Mouse (Mus musculus) heart, embryonic 14.5 days (tissue): ENCODE data around the gene Casp4. TPM values are rescaled to one million over a fixed set of nuclear protein-coding genes. Genes with fewer than 3 reads are reported as not detected.

Source experiments
- ATAC-seq: fragments of 200-750 bp; cut with Nextera tagmentation; 2 replicates; pipeline ENCODE4 v1.8.0; 2017; ENCODE audit warnings: low read depth, moderate TSS enrichment; ENCODE audit not compliant: insufficient number of reproducible peaks, insufficient read depth, low FRiP score
- H3K27ac ChIP-seq, 2 experiments: fragments of 200-500 bp in 1 of 2; fragments of 300-500 bp in 1 of 2; sonication (generic) in 1 of 2; replicated peaks in 1 of 2; 2 replicates each; pipeline ENCODE4 v1.5.1; 2012 to 2014; ENCODE audit warnings: low read depth in 2 of 2, low read length in 2 of 2, control low read depth in 1 of 2, mild to moderate bottlenecking in 1 of 2, mixed read lengths in 1 of 2; ENCODE audit not compliant: control insufficient read depth in 1 of 2, insufficient read depth in 1 of 2
- H3K27me3 ChIP-seq: fragments of 300-500 bp; sonication (generic); 2 replicates; pipeline ENCODE4 v1.6.1; 2014; ENCODE audit warnings: mild to moderate bottlenecking, low read length, control low read depth; ENCODE audit not compliant: control insufficient read depth, insufficient read depth
- H3K36me3 ChIP-seq: fragments of 300-500 bp; sonication (generic); 2 replicates; pipeline ENCODE4 v1.6.1; 2014; ENCODE audit warnings: mild to moderate bottlenecking, control low read depth, low read length, mixed read lengths; ENCODE audit not compliant: control insufficient read depth, insufficient read depth
- H3K4me1 ChIP-seq, 2 experiments: fragments of 200-500 bp in 1 of 2; fragments of 300-500 bp in 1 of 2; sonication (generic) in 1 of 2; 2 replicates each; pipeline ENCODE4 v1.6.1; 2012 to 2014; ENCODE audit warnings: low read length in 2 of 2, control low read depth in 1 of 2, mixed read lengths in 1 of 2; ENCODE audit not compliant: control insufficient read depth in 2 of 2, insufficient read depth in 2 of 2
- H3K4me2 ChIP-seq: fragments of 300-500 bp; sonication (generic); 2 replicates; pipeline ENCODE4 v1.6.1; 2014; ENCODE audit warnings: mild to moderate bottlenecking, low read length
- H3K4me3 ChIP-seq, 2 experiments: fragments of 200-500 bp in 1 of 2; fragments of 300-500 bp in 1 of 2; sonication (generic) in 1 of 2; 2 replicates each; pipeline ENCODE4 v1.5.1; 2012 to 2014; ENCODE audit warnings: low read length in 2 of 2, mild to moderate bottlenecking in 2 of 2, control low read depth in 1 of 2, low read depth in 1 of 2, moderate library complexity in 1 of 2; ENCODE audit not compliant: control insufficient read depth in 1 of 2, insufficient read depth in 1 of 2
- H3K9ac ChIP-seq: fragments of 300-500 bp; sonication (generic); 2 replicates; pipeline ENCODE4 v1.6.1; 2014; ENCODE audit warnings: mild to moderate bottlenecking, low read length
- H3K9me3 ChIP-seq: fragments of 300-500 bp; sonication (generic); 2 replicates; pipeline ENCODE4 v1.6.1; 2016; ENCODE audit warnings: low read length, control low read depth; ENCODE audit not compliant: control insufficient read depth
- WGBS: fragments of 180-500 bp; shearing (Covaris S2); extraction: QIAGEN DNeasy Blood & Tissue Kit; methylation state at CpG from one replicate; pipeline ENCODE4 v1.1.7; 2014; 5-methylcytosine and 5-hydroxymethylcytosine counted together
- polyA plus RNA-seq: library from polyadenylated mRNA; unstranded; fragments of >200 nt; fragmentation: Nextera tagmentation; extraction: Ambion mirVana; gene quantifications from 2 replicates; pipeline ENCODE4 v1.2.1, GENCODE M21; 2014

The Casp4 gene
- polyA plus RNA-seq, result 2.3 and 2.7 TPM in 2 replicates

- Histone ChIP-seq H3K27ac (no peak within 1 kb of the TSS), H3K9ac (no peak within 1 kb of the TSS), H3K27me3 (no peaks in the 10 kb centered on the region), H3K9me3 (no peaks in the 10 kb centered on the region), H3K4me3 (peak within 1 kb of the TSS; percentile 15 to 24; a peak in 2 of 4 replicates), H3K4me1 (no peaks in the 10 kb centered on the region), H3K4me2 (peak within 1 kb of the TSS; percentile 46), H3K36me3 (no peaks in the 10 kb centered on the region)
- no peak for ATAC-seq
- 39% methylated on average over 5 of the region's 5 CpGs for WGBS
Observed at GRCm38 (mm10) chr9:5308561-5308960, at the start of gene Casp4. TSS of gene Casp4 (plus strand) at chr9:5308828.

GRCm38 (mm10) chr9:5263951-5264475, 44.6 kb upstream of the Casp4 start:
- no peak for ATAC-seq
- no peaks in the 10 kb centered on the region for H3K9me3 ChIP-seq
- H3K27me3 ChIP-seq, result no peaks in the 10 kb centered on the region
- no peak overlapping the region for H3K27ac ChIP-seq
- WGBS, result 69% methylated on average over 2 of the region's 2 CpGs
- no peaks in the 10 kb centered on the region for H3K4me1 ChIP-seq
- H3K36me3 ChIP-seq, result no peaks in the 10 kb centered on the region
- no peak overlapping the region for H3K4me2 ChIP-seq
- H3K4me3 ChIP-seq, result no peak overlapping the region
- no peak overlapping the region for H3K9ac ChIP-seq

GRCm38 (mm10) chr9:5270274-5270673, 38.4 kb upstream of the Casp4 start:
- Histone ChIP-seq H3K36me3 (no peaks in the 10 kb centered on the region), H3K27ac (no peak overlapping the region), H3K9me3 (no peaks in the 10 kb centered on the region), H3K27me3 (no peaks in the 10 kb centered on the region), H3K4me1 (no peaks in the 10 kb centered on the region), H3K9ac (no peak overlapping the region), H3K4me2 (no peak overlapping the region), H3K4me3 (no peak overlapping the region)
- WGBS, result 67% methylated on average over 2 of the region's 2 CpGs
- ATAC-seq, result no peak

- no peak for ATAC-seq
- Histone ChIP-seq H3K4me2 (no peak overlapping the region), H3K36me3 (no peaks in the 10 kb centered on the region), H3K4me1 (no peaks in the 10 kb centered on the region), H3K4me3 (no peak overlapping the region), H3K27me3 (no peaks in the 10 kb centered on the region), H3K9me3 (no peaks in the 10 kb centered on the region), H3K9ac (no peak overlapping the region), H3K27ac (peak overlapping the region in 1 of 2 experiments; percentile 39; a peak in 1 of 4 replicates)
- WGBS, result 66% methylated on average over 1 of the region's 1 CpGs
Observed at GRCm38 (mm10) chr9:5270884-5271283, 37.7 kb upstream of the Casp4 start.

GRCm38 (mm10) chr9:5271334-5271845, 37.2 kb upstream of the Casp4 start:
- no peaks in the 10 kb centered on the region for H3K27me3 ChIP-seq
- peak; percentile 59; the same call in 1 of the 2 replicates for ATAC-seq
- H3K9ac ChIP-seq, result no peak overlapping the region
- WGBS, result 56% methylated on average over 6 of the region's 6 CpGs
- H3K4me2 ChIP-seq, result no peak overlapping the region
- peak overlapping the region; percentile 1 to 24; a peak in 3 of 4 replicates for H3K27ac ChIP-seq
- H3K9me3 ChIP-seq, result no peaks in the 10 kb centered on the region
- H3K36me3 ChIP-seq, result no peaks in the 10 kb centered on the region
- no peak overlapping the region for H3K4me3 ChIP-seq
- H3K4me1 ChIP-seq, result no peaks in the 10 kb centered on the region

- no peak overlapping the region for H3K9ac ChIP-seq
- H3K36me3 ChIP-seq, result no peaks in the 10 kb centered on the region
- no peaks in the 10 kb centered on the region for H3K27me3 ChIP-seq
- H3K9me3 ChIP-seq, result no peaks in the 10 kb centered on the region
- no peaks in the 10 kb centered on the region for H3K4me1 ChIP-seq
- no peak overlapping the region for H3K4me3 ChIP-seq
- WGBS, result 79% methylated on average over 2 of the region's 2 CpGs
- H3K4me2 ChIP-seq, result no peak overlapping the region
- no peak for ATAC-seq
- H3K27ac ChIP-seq, result no peak overlapping the region
Observed at GRCm38 (mm10) chr9:5286071-5286470, 22.6 kb upstream of the Casp4 start.

GRCm38 (mm10) chr9:5286597-5286996, 22.0 kb upstream of the Casp4 start:
- no peak overlapping the region for H3K4me2 ChIP-seq
- no peak overlapping the region for H3K27ac ChIP-seq
- H3K4me1 ChIP-seq, result no peaks in the 10 kb centered on the region
- no peaks in the 10 kb centered on the region for H3K36me3 ChIP-seq
- H3K9ac ChIP-seq, result no peak overlapping the region
- no peaks in the 10 kb centered on the region for H3K9me3 ChIP-seq
- ATAC-seq, result no peak
- H3K27me3 ChIP-seq, result no peaks in the 10 kb centered on the region
- H3K4me3 ChIP-seq, result no peak overlapping the region
